Mouse (Mus musculus): ENCODE measurements at regions not wholly inside any gene's neighbourhood (a gene's known extent, or its start where the extent isn't known, plus 50 kb on each side); places are given as distances from the start of the nearest gene placed in this dataset.
A peak's percentile ranks its signal among the peaks of the same experiment; 100 is the strongest.
"Not testable (repeated sequence)": the region's sequence is repeated elsewhere in the genome, so short reads cannot be mapped to it uniquely, and the experiment has no call there.

DNA sequence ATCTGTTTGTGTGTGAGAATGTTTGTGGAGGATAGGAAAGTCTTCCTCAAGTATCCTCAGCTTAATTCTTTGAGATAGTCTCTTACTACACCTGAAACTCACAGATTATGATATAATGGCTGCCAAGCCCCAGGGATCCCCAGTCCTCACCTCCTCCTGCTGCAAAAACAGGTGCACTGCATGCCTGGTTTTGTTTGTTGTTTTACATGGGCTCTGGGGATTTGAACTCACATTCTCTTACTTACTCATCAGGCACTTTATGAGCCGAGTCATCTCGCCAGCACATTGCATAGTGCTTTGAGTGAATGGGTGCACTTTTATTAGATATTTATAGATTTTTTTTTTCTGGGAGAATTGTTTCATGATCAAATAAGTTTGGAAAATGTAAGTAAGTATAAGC is 56.3 kb downstream of the Mterf1b start:
- DNase-seq: no peak

DNA sequence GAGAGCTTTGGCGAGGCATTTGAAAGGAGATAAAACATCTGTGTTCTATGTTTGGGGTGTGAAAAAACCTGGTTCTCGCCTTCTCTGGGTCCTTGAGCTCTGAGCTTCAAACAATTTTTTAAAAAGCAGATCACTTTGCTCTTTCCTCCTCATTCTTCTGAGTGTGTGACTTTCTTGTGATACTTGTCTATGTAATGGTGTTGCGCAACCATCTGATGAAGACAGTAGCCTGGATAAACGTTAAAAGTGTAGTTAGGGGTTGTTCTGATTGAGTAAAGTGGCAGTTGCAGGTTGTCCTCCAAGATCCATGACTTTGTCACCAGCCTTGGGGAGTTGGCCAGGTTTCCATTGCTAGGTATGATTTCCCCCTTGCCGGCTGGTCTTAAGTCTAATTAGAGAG is 62.1 kb downstream of the Mterf1b start:
- not testable (repeated sequence) for DNase-seq

DNA sequence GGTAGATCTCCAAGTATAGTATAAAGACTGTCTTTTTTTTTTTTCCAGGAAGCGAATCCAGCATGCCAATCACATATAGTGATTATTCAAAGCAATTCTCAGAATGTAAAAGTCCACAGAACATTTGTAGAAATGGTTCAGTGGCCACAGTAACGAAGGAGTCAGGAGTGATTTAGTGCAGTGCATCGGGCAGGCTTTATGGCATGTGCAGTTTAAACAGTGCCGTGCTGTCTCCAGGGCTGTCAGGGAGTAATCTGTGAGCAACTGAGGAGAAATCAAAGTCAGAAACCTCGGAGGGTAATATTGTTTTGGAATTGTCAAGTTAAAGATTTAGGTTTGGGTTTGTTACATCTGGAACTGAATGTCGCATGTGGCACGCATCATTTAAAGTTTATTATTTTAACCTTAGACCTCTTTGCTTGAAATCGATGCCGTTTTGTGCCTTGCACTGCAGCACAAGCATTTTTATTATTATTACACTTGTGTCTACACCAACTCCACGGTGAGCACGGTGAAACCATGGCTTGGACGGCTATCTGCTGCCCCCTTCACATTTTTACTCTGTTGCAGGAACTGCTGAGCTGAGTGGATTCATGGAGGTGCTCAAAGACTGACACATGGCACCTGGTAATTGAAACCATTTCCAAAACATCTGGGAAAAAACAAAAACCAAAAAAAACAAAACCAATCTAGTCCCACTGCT is 65.0 kb downstream of the Mterf1b start:
- DNase-seq: no peak

DNA sequence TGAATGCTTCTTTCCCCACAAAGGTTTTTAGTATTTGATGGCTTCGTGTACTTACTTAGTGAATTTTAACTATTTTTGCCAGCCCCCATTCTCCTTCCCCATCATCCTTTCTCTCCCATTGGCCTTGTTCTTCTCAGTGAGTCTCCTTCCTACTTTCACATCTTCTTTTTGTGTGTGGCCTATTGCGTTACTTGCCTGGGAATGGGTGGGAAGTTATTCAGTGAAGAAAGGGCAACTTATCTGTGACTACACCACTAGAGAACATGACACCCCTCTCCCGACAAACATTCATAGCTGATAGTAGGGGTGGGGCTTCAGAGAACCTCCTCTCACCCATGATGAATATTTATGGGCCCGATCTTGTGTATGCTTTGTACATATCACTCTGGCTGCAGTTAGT is 67.1 kb downstream of the Mterf1b start:
- no peak for DNase-seq

DNA sequence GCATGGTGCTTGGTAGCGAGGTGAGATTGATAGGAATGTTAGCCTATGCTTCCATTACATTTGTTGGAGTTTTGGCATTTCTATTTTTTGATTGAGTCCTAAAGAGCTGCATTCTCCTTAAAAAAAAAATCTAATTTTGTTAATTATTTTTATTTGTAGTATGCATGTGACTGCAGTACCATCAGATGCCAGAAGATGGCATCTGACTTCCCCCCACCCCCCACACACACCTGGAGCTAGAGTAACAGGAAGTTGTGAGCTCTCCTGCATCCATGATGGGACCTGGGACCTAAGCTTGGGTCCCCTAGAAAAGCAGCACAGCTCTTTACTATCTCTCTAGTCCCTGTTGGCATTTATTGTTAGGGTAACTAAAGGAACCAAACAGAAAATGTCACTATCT is 70.5 kb downstream of the Mterf1b start:
- DNase-seq: no peak

DNA sequence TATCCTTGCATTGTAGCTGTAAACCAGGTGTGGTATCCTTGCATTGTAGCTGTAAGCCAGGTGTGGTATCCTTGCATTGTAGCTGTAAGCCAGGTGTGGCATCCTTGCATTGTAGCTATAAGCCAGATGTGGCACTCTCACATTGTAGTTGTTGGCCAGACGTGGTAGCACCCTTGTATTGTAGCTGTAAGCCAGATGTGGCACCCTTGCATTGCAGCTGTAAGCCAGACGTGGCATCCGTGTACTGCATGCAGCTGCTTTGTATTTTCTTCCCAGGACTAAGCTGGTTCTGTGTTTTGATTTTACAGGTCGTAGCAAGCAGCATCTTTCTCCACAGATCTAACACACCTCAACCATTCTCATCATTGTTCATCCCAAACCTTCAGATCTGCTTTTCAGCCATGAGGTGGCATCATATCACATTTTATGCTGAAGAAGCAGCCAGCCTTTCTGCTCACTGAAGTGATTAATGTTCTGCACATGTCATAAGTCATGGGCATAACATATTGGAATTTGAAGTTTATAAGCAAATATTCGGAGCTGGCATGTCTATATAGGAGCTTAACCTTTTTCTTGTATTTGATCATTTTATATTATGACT is 71.5 kb downstream of the Mterf1b start:
- DNase-seq: peak; percentile 53

DNA sequence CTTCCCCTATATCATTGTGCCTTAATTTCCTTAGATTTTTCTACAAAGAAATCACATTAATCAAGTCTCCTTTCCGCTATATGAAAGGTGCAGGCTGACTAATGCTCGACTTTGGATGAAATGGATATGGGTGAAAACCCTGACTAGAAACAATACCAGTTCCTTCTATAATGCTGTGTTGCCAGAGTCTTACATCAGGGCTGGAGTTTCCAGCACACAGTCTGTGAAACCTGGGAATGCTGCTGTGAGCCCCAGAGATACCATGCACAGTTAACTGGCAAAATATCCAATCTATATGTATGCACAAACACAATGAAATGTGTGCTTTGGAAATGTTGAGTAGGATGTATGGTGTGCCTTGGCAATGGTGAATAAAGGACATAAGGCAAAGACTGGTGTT is 75.5 kb downstream of the Mterf1b start:
- DNase-seq: no peak

GRCm38 (mm10) chr5:4273001-4273400 is 80.8 kb downstream of the Mterf1b start:
- no peak for DNase-seq

DNA sequence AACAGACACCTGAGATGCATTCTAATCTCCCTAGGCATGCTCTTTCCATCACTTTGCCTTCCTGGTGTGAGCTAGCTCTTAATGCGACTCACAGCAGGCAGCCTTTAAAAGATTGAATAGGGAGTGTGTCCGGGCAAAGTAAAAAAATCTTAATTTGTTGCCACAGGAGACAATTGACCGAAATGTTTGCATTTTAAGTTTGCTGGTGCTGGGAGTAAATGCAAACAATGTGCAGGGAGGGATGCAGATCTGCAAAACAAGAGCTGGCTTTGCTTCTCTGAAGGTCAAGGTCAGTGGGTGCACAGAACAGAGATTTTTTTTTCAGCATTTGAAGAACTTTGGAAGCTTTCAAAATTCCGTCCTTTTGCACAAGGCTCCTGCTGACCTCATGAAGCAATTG is 111.4 kb downstream of the Mterf1b start:
- DNase-seq: no peak

DNA sequence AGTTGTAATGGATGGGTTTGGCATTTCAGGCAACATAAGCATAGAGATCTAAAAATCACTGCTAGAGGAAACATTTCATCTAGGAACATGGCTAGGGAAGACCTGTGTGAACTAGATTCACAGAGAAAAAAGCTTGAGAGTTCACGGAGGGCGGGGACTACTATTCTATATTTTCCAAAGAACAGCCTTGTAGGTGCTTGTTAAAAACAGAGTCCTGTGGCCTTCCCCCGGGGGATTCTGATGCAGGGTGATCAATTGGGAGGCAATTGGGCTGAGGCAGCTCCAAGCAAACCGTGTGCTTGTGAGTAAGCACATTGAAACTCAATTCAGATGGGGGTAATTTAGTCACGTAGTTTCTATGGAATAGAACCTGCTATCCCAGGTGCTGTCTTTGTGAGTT is 112.0 kb downstream of the Mterf1b start:
- DNase-seq: no peak

- no peak for DNase-seq
These were observed 116.3 kb downstream of the Mterf1b start for GRCm38 (mm10) chr5:4308514-4308913.

DNA sequence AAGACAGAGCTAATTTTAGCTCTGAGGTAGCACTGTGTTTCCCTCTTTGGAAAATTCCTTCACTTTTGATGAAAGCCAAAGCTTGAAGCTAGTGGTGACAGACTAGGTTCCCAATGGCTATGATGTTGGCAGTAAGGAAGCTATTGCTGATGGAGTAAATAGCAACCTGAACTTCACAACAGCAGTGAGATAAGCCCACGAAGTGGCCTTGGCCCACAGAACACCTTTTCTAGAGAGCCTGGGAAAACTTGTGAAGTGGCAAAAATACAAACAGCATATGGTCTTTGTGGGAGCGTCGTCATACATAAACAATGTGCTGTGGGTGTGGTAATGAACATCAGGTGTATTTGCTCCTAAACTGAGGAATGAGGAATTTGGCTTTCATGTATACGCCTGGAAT is 119.0 kb downstream of the Mterf1b start:
- no peak for DNase-seq

DNA sequence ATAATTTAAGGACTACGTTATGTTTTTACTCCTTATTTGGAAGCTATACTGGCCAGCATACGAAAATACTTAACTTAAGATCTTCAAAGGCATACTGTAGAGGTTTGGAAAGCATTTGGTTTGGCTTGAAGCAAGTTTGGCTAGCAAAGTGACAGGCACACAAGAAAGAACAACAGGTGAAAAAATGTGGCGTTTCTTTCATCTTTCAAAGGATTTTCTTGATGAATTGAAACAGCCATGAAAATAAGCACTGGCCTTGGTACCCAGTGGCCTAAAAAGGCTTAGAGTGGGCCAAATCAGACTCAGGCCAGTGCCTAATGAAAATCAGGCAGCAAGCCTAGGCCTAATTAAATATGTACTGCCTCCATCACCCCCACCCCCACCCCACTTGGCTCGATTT is 119.4 kb downstream of the Mterf1b start:
- no peak for DNase-seq

DNA sequence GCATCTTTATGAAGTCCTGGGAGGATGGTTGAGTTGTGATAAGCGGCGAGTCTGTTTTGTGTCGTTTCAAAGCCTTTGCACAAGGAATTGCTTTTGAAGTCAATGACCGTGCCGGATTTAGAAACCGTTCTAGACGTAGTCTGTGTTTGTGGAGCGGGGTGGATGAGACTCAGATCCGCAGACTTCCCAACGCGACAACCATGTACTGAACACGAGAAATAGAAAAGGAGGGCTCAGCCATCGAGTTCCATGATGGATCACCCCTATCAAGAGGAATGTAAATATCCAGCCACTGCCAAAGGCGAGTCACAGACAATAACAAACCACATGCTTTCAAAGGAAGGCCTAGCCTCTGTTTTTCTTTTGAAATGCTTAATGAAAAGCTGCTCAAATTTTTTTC is 120.5 kb downstream of the Mterf1b start:
- DNase-seq: no peak

- DNase-seq: no peak
These were observed 130.6 kb downstream of the Mterf1b start for GRCm38 (mm10) chr5:4322634-4323386.

- DNase-seq: no peak
These were observed 131.2 kb downstream of the Mterf1b start for GRCm38 (mm10) chr5:4323387-4323704.

- DNase-seq: no peak
These were observed 133.6 kb downstream of the Mterf1b start for GRCm38 (mm10) chr5:4325813-4326212.

DNA sequence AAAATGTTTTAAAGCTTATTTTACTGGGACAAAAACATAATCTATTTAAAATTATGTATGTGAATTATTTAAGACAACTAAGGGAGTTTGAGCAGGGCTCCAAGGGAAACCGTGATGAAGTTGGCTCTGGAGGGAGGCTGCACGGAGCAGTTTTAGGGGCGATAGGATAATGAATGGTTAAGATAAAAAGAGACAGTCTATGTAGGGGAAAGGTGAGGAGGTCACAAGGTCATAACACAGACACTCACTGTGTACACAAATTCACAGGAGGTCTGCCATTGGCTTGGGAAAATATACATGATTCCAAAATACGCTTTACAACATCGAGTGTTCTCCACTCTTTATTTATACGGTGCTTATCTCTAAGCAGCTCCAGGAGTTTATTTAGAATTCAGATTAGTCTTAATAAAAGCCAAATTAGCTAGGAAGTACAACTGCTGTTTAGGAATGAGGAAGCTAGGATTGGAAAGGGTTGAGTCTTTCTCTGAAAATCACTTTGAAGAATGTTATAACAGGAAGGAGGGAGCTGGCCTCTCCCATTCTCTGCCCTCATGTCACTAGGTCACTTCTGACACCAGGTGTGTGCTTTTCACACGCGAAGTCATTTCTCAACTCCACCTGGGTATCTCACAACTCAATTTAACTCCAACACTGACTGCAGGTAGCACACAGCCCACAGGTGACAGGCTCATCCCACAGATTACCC is 134.3 kb downstream of the Mterf1b start:
- DNase-seq: no peak

DNA sequence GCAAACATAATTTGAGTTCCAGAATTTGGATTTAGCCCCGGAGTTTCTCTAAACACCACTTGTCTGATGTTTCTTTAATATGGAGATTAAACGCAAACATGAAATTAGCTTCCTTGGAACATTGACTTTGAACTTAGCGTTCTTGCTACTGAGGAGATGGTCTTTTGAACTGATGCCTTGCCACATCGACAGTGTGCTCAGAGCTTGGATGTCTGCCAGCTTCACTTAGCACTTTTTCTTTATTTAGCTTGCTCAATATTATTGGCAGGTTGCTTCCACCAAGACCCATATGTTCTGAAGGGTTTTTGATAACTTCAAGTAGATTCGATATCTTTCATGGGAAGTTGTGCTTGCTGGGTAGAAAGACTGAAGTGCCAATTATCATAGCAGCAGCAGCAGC is 143.5 kb downstream of the Mterf1b start:
- DNase-seq: no peak

DNA sequence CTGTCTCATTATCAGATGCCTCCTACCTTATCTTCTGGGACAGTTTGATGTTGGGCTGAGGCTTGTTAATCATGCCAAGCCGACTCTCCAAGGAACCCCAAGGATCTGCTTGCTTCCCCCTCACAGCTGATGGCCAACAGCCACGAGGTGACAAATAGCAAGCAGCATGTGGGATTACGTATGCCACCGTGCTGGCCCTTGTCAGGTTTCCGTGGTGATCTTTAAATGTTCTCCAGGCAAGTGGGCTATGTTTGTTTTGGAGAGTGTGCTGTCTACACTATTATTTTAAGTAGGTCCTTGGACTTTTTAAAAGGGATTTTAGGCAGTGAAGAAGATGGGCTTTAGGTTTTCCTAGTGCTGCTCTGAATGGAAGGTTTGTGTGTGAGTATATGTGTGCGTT is 149.8 kb downstream of the Mterf1b start:
- DNase-seq: no peak

DNA sequence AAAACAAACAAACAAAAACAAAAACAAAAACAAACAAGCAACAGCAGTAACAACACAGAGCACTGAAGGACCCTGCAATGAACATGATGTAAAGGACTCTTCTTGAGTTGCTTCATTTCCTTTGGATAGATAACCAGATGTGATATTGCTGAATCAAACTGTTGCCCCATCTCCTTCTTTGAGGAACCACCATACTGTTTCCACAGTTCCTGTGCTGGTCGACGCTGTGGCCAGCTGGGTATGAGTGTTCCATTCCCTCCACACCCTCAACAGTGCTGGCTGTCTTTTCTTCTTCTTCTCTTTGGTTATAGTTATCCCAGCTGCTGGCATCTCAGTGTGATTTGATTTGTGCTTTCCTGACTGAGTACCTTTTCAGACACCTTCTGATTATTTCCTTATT is 152.3 kb downstream of the Mterf1b start:
- DNase-seq: no peak

- no peak for DNase-seq
These were observed 156.2 kb downstream of the Mterf1b start for GRCm38 (mm10) chr5:4348334-4348733.

GRCm38 (mm10) chr5:4349943-4350342 is 157.8 kb downstream of the Mterf1b start:
- no peak for DNase-seq
